Mouse (Mus musculus): ENCODE results near the gene Ankrd26.
"Not testable (repeated sequence)": the region's sequence is repeated elsewhere in the genome, so short reads cannot be mapped to it uniquely, and the experiment has no call there.

Gene Ankrd26

DNA sequence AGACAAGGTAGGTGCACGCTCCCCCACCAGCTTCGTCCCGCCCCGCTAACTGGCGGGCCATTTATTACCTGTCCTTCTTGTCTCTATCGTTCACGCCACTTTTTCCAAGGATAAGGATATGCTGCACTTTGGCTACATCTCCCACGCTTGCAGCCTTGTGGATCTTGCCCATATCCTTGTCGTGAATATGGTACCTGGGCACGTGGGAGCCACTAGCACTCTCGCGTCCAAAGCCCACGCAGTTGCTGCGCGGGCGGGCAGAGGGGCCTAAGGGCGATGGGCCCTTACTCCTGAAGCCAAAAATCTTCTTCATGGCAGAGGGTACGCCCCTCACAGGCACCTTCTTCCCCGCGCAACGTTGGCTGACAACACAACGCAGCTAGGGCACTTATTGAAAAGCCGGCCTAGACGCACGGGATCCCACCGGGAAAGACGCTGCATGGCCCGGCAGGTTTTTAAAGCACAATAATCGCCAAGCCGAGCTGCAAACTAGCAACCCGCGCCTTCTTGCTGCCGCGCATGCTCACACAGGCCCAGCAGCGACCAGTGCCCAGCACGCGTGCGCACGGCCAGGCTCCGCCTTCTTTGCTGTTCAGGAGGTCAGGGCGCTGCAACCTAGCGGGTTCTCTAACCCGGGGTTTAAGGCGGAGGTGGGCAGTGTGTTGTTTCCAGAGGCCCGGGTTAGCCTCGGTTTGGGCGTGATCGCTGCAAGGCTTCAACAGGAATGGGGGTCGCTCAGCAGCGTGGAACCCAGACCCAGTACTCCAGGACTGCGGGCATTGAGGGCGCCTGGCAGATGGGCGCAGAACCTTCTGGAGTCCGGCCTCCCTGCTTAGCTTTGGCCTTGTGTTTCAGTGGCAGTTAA lies at the start of gene Ankrd26:
Gene Ankrd26 (minus strand): TSS at position 482 of the 865 bp plus-strand sequence.
- DNase-seq (ENCODE audit: low read depth, low spot score) = peak; percentile 96

DNA sequence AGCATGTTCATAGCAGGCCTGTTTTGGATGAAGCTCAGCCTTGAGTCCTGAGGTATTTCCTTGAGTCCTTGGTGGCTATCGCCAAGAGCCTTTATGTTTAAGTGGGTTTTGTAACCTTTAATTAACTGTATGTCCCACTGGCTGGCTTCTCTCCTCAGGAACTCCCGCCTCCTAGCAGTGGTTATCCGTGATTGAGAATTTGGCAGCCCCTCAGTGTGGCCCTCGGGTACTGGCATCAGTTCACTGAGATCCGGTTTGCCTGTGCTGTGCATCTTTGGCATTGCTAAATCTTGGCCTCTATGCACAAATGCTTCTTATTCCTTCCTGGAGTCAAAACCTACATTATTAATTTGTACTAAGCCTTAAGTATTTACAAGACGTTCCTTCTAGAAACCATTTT lies 46.9 kb upstream of the Ankrd26 start:
- DNase-seq (ENCODE audit: low read depth, low spot score) = no peak

DNA sequence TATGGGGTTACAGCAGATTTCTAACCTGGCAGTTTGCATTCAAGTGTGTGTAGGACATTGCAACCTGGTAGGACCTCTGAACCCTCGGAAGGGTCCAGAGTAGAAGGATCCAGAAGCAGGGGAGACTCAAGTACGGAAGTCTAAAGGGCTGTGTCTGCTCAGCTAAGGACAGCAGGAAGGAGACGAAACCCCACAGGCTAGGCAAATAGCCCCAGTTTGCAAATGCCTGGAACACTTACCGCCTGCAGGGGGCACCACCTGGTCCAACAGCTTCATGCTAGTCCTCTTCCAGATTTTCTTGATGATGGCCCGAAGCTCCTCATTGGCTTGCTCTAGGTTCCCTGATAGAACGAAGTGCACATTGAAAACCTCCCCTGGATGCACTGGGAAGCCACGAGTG lies 43.9 kb upstream of the Ankrd26 start:
- DNase-seq (ENCODE audit: low read depth, low spot score) = peak; percentile 49

DNA sequence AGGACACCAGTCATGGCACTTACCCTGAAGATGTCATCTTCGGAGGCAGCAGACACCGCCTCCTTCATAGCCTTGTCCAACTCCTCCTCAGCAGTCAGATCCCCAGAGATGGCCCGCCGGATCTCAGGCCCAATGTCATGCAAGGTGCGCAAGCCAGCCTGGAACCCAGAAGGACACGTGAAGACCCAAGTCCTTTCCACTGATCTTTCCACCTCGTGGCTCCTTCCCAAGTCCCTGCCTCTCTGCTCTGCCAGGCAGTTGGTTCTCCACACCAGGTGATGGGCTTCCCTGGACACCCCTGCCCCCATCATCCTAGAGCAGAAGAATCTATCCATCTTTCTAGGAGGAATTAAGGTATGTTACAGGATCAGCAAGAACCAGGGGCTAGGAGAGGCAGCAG lies 41.8 kb upstream of the Ankrd26 start:
- no peak for DNase-seq (ENCODE audit: low read depth, low spot score)

DNA sequence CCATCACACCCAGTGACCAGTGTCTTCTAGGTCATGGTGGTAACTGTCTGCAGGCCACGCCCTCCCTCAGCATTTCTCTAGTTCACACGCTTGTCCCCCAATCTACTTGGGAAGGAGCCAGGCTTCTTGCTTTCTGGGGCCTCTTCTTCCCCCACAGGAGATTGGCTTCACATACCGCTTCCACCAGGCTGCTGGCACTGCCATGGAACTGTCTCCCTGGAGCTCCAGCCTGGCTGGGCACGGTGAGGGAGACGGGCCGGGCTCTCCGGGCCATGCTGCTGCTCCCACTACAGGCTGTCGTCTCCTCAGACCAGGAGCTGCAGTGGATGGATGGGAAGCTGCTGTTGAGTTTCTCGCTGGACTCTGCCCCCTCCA lies 33.6 kb upstream of the Ankrd26 start:
- no peak for DNase-seq (ENCODE audit: low read depth, low spot score)

DNA sequence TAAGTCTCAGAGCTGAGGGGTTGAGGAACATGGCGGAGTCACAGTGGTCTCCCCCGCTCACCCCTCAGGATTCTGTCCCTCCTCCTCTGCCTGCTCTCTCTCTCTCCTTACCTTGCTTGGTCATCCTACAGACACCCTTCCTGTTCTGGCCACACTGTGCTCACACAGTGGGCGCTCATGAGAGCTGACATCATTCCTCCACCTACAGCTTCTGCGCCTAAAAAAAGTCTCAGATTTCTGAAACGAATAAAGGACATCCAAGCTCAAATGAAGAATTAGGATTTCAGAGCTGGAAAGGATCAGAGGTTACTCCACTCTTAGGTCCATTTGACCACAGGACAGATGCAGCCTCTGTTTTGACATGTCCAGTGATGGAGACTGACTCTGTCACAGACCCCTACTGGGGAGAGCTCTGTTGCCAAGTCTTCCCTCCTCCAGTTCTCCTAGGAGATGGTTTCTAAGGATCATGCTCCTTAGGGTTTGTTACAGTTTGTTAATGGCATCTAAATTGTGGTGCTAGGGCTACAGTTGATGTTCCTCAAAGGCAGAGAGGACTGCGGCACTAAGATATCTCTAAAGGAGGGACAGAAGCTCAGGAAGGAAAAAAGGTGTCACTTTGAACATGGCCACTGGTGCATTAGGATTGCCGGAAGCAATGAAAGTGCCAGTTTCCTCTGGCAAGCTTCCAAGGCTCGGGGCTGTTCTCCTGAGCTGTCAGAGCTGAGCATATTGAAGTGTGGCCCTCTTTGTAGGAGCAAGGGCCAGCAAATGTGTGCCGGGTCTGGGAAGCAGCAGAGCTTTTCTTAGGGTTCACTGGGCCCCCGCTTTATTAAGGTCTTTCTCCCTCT lies 33.0 kb upstream of the Ankrd26 start:
- DNase-seq (ENCODE audit: low read depth, low spot score) = no peak

DNA sequence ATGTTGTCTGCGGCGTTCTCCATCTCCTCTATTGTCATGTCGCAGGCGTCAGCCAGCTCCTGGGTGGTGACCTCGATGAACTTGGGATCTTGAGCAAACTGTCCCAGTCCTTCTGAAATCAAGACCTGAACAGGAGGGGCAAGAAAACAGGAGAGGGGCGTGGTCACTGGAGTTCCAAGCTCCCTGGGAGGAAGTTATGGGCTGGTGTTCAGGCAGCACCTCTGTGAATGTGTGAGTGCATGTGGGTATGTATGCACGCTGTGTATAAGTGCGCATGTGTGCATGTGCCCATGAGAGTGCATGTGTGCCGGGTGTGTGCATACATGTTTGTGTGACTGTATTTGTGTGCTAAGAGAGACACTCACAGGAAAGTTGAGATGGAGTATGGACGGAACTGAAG lies 32.0 kb upstream of the Ankrd26 start:
- DNase-seq (ENCODE audit: low read depth, low spot score) = no peak

DNA sequence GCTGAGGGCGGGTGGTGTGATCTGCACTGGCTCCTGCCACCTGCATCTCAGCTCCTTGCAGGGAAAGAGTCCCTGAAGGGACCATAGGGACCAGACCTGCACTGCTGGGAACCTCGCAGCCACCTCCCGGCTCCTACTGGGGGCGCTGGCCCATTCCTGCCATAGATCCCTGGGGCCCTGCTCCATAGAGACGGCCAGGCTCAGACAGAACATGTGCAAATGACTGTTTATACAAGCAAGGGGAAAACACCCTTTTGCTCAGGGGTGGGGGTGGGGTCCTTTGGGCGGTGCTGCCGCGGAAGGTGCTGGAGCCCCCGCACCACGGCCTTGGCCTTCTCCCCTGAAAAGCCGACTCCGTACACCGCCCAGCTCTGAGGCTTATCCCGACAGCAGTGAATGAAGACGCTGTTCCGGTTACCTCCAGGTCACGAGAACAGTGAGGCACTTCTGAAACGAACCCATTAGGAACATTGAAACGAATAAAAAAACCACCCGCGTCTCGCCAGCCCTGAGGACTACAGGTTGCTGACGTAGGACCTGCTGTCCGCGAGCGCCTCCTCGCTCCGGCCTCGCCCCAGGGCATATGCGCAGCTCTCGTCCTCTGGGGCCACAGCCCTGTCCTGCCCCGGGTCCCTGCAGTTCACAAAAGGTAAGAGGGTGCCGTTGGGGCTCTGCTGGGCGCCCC lies 31.5 kb upstream of the Ankrd26 start:
- peak; percentile 83 for DNase-seq (ENCODE audit: low read depth, low spot score)

DNA sequence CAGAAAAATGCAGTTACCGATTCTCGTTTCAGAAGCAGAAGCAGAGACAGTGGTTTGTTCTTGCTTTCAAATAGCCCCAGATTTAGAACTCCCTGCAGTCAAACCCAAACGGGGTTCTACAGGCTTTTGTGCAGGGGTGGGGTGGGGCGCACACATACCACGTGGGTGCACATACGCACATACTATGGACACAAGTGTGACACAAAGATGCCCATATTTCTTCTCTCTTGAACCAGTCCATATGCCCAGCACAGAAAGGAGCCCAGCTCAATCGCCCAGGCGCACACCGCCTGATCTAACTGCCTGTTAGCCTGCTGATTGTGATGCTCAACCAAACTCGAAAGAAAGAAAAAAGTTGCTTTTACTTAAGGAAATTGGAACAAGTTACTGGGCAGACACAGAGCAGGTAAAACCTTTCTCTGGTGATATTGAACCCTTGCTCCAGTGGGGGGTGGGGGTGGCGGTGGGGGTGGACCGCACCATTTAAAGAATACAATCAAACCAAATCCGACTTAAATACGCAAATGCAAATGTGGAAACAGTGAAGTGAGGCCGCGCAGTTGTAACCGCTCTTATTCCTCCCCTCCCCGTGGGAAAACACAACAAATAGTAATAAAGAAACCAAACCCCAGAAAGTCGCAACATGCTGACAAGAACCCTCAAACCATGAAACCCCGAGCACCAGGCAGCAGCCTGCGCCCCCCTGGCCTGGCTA lies 30.8 kb upstream of the Ankrd26 start:
- peak; percentile 7 for DNase-seq (ENCODE audit: low read depth, low spot score)

DNA sequence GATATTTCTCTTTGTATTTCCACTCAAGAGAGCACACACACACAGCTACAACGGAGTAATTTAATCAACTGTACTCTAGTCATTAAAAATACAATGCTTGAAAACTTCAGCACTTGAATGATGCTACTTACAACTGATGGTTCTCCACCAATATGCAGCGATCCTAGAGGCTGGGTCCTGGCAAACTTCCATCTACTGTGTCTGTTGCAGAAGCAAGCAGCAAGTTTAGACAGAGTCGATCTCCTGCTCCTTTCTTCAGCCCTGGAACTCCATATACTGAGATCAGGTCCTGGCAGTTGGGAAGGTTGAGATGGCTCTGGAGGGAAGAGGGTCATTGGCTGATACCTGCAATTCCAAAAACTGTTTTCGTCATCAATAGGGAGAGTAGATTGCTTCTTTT lies 16.7 kb upstream of the Ankrd26 start:
- not testable (repeated sequence) for DNase-seq (ENCODE audit: low read depth, low spot score)

DNA sequence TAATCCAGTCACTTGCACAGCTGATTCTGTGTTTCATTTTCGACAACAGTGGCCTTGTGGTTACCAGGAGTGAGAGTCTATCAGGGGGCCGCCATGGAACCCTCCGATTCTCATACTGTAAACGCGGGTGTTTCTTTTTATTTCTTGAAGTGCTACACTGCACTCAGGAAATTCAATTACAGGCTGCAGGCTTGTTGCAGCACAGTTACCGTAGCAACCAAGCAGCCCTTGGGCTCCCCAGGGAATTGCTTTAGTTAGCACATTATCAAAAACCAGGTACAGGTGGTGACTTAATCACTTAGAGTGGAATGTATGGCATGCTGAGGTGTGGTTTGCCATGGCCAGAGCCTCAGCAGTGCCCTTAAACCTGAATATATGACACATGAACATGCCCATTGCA lies 12.3 kb upstream of the Ankrd26 start:
- peak; percentile 57 for DNase-seq (ENCODE audit: low read depth, low spot score)

DNA sequence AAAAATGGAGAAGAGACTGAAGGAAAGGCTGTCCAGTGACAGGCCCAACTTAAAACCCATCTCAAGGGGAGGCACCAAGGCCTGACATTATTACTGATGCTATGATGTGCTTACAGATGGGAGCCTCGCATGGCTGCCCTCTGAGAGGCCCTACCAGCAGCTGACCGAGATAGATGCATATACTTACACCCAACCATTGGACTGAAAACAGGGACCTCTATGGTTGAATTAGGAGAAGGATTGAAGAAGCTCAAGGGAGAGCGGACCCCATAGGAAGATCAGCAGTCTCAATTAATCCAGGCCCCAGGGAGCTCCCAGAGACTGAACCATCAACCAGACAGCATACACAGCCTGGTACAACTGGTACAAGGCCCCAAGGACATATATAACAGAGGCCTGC lies 5.8 kb upstream of the Ankrd26 start:
- no peak for DNase-seq (ENCODE audit: low read depth, low spot score)

DNA sequence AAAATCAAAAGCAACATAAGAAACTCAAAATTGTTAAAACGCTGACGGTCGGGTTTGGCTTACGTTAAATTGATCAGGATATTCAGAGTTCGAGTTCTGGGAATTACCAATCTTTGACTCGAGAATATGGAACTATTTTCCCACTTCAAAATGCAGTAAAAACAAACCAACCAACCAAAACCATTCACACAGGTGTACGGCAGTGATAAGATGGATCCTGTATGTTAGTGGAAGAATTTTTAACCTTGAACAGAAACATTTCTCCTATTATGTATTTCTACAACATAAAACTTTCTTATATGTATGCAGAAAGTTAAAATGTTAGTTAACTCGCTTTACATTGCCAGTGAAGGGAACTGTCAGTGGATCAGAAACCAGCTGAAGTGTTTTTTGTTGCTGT lies 801 bp downstream of the Ankrd26 start:
- no peak for DNase-seq (ENCODE audit: low read depth, low spot score)

DNA sequence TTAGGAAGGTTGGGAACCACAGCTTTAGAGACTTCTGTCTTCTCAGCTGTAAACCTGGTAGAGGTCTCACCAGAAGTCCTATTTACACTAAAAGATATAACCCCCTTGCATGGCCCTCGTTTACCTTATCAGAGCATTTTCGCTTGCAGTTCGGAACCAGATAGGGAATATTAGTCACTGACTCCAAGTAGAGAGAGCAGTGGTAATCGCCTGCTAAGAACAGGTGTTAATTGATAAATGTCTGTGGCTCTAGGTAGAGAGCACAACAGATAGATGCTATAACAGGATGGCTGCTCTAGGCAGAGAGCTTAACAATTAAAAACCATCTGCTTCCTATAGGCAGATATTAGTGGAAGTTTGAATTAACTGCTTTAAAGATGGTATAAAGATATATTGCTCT lies 23.4 kb downstream of the Ankrd26 start:
- DNase-seq (ENCODE audit: low read depth, low spot score) = no peak

DNA sequence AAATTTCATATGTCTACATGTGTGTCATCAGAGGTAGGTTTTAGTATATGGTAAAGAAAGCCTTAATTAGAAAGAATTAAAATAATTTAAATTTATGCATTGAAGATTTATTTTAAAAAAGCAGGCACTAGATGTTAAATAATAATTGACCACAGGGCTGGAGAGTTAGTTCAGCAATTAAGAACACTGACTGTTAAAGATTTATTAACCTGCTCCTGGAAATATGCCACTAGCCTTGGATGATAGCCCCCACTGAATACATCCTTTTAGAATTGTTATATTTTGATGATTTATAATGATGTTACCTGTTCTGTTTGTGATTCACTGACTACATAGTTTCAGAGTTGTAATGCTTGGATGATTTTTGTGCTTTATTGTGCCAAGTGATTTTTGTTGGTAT lies 24.8 kb downstream of the Ankrd26 start:
- DNase-seq (ENCODE audit: low read depth, low spot score) = not testable (repeated sequence)

DNA sequence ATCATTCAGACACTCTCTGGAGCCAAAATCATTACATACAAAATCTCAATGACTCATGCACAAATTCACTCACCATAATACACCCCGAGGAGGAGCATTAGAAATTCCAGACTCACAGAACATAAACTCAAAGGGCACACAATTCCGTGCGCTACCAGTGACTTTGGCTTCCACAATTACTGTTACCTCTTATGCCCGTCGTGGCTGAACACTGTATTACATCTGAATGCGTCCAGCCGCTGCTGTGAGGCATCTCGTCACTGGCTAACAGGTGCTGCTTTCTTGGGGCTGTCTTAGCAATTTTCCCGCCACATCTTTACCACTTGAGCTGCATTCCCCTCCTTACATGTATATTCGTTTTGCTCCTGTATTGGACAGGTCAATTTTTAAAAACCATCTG lies 26.7 kb downstream of the Ankrd26 start:
- no peak for DNase-seq (ENCODE audit: low read depth, low spot score)

DNA sequence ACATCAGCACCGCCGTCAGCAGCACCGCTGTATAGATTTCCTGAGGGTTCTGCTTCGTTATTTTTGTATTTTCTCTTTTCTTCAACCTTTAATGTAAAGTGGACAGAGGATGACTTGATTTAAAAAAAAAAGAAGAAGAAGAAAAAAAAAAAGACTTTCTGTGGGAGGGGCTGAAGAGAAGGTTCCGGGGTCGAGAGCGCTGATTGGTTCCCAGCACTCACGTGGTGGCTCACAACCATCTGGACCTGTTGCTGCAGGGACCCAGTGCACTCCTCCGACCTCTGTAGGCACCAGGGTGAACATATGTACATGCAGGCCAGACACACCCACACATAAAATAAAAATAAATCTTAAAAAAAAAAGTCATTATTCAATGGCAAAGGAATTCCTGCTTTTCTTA lies 28.6 kb downstream of the Ankrd26 start:
- DNase-seq (ENCODE audit: low read depth, low spot score) = peak; percentile 84

DNA sequence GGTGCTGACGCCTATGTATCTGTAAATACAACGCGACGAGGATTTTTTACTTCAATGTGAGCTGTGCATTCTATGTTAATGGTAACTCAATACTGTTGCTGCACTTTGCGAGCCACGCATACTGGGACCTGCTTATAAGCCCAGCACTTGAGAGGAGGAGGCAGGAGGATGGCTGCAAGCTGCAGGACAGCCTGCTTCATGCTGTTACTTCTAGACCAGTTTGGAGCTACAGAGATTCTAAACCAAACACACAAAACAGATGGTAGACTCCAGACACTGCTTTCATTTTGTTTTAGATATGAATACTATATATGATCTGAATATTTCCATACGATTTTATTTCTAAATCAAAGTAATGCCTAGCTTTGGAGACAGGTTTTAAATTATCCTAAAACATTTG lies 41.4 kb downstream of the Ankrd26 start:
- DNase-seq (ENCODE audit: low read depth, low spot score) = no peak

DNA sequence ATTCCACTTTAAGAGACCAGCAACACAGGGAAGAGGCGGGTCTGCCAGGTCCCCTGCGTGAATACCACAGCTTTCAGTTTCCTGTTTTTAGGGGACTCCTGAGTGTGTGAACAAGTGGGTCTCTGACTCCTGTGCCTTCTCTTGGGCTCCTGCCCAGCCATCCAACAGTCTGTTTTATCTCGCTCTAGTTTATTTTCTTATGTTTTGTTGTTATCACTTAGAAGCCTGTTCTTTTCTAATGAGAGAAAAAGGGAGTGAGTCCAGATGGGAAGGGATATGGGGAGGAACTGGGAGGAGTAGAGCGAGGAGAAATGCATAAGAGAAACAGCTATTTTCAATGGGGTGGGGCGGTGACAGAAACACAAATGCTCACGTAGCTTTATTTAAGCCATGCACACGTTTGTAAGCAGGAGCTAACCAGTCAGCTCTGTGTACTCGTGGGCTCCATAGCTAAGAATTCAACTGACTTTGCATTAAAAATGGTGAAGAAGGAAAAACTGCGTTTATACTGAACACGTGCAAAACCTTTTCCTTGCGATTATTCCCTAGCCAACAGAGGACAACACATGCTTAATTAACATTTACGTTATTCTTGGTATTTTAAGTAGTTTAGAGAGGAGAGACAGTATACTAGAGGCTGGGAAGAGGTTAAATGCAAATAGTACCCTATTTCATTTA lies 48.6 kb downstream of the Ankrd26 start:
- no peak for DNase-seq (ENCODE audit: low read depth, low spot score)

DNA sequence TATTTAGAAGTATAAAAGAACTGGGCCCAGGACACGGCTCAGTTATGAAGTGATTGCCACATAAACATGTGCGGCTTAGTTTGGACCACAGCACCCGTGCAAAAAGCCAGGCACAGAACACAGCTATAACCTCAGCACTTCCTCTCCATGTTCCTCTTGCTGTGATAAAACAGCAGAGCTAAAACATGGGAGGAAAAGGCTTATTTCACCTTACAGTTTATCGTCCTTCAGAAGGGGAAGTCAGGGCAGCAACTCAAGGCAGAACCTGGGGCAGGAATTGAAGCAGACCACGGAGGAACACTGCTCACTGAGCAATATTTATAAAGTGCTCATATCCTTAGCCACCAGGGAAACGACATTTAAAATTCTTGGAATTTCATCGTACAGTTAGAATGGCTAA lies 63.0 kb downstream of the Ankrd26 start:
- DNase-seq (ENCODE audit: low read depth, low spot score) = no peak

DNA sequence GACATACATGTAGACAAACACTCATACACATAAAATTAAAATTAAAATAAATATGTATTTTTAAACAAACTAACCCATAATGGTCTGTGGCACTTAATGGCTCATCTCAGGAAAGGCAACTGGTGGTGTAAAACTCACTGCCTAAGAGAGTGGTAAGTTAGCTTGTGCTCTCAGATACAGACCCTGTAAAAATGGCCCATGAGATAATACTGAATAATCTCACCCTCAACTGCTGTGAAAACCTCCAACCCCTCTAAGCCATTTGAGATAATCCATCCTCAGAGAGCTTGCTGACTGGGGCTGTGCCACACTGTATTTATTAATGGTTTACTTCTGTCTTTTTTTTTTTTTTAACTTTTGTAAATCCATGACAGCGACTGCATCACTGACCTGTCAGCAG lies 79.9 kb downstream of the Ankrd26 start:
- DNase-seq (ENCODE audit: low read depth, low spot score) = no peak

Data from ZHBTc4 (cell line).